Mouse (Mus musculus): ENCODE results near the gene Rbm48. TPM values are rescaled to one million over a fixed set of nuclear protein-coding genes. Genes with fewer than 3 reads are reported as not detected.
A peak's percentile ranks its signal among the peaks of the same experiment; 100 is the strongest.
"Not testable (repeated sequence)": the region's sequence is repeated elsewhere in the genome, so short reads cannot be mapped to it uniquely, and the experiment has no call there.

Gene Rbm48
- 10 to 100 TPM; 11.2 to 14.1 TPM for total RNA-seq (2021)
- long read RNA-seq, experiment 1, transcript Rbm48-201 (5 exons, 2,368 nt), result major isoform, 10 of 12 reads
- long read RNA-seq, experiment 1, partial matches to known transcripts, result 0 of 12 reads
- long read RNA-seq, experiment 1, other reads (novel, unspliced or antisense), result 2 of 12 reads
- long read RNA-seq, experiment 2, transcript Rbm48-201 (5 exons, 2,368 nt), result major isoform, 8 of 11 reads
- long read RNA-seq, experiment 2, partial matches to known transcripts, result 1 of 11 reads
- long read RNA-seq, experiment 2, other reads (novel, unspliced or antisense), result 2 of 11 reads

DNA sequence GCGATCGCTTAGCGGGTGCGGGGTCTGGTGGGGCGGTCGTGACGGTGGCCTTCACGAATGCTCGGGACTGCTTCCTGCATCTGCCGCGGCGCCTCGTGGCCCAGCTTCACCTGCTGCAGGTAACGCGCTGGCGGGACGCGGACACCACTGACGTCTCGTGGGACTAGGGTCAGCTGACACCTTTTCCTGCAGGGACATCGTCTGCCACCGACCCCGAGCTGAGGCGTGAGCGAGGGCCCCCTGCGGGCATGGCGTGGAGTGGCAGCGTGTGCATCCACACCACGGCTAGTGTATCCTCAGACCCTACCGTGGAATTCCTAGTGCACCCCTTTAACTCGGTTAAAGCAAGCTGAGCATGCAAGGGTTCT is at the start of gene Rbm48:
Gene Rbm48 (minus strand): TSS at position 187 of the 368 bp plus-strand sequence.
- peak; percentile 82 to 85 for DNase-seq (ENCODE audit: low spot score in 2 of 2)
- Histone ChIP-seq H3K4me3 (peak within 1 kb of the TSS; percentile 99), H3K27ac (peak within 1 kb of the TSS; percentile 97)
- TF ChIP-seq CTCF (conservative IDR thresholded peaks at IDR 0.05), result peak; percentile 78

- no peak for DNase-seq (ENCODE audit: low spot score in 2 of 2)
- Histone ChIP-seq H3K27ac (no peak overlapping the region), H3K4me3 (no peak overlapping the region)
- no peak for TF ChIP-seq CTCF (conservative IDR thresholded peaks at IDR 0.05)
Observed at GRCm38 (mm10) chr5:3645326-3645725, 48.9 kb upstream of the Rbm48 start.

GRCm38 (mm10) chr5:3644621-3645020 is 48.2 kb upstream of the Rbm48 start:
- Histone ChIP-seq H3K4me3 (no peak overlapping the region), H3K27ac (no peak overlapping the region)
- no peak for TF ChIP-seq CTCF (conservative IDR thresholded peaks at IDR 0.05)
- no peak for DNase-seq (ENCODE audit: low spot score in 2 of 2)

- no peak overlapping the region for H3K4me3 ChIP-seq
- no peak for TF ChIP-seq CTCF (conservative IDR thresholded peaks at IDR 0.05)
- no peak for DNase-seq (ENCODE audit: low spot score in 2 of 2)
Observed at GRCm38 (mm10) chr5:3635286-3635685, 38.9 kb upstream of the Rbm48 start.

GRCm38 (mm10) chr5:3633951-3634350 is 37.6 kb upstream of the Rbm48 start:
- Histone ChIP-seq H3K27ac (no peak overlapping the region), H3K4me3 (no peak overlapping the region)
- peak; percentile 79 for TF ChIP-seq CTCF (conservative IDR thresholded peaks at IDR 0.05)
- no peak for DNase-seq (ENCODE audit: low spot score in 2 of 2)

More at GRCm38 (mm10) chr5:3635286-3635685, 38.9 kb upstream of the Rbm48 start:
- H3K27ac ChIP-seq, result no peak overlapping the region

DNA sequence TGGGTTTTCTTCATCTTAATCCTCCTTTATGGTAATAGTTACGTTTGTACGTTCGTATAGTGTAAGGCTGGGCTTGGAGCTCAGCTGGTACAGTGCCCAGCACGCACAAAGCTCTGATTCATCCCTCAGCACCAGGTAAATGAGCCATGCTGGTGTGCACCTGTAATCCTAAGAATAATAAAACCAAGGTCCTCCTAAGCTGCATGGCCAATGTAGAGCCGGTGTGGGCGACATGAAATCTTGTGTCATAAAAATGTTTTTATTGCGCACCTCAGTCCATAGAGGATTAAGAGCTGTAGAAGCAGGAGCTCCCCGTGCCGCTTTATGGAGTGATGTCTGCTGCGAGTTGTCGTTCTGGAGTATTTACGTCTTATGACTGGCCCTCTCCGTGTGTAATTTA is 36.9 kb upstream of the Rbm48 start:
- DNase-seq (ENCODE audit: low spot score in 2 of 2), result no peak
- Histone ChIP-seq H3K4me3 (no peak overlapping the region), H3K27ac (no peak overlapping the region)
- no peak for TF ChIP-seq CTCF (conservative IDR thresholded peaks at IDR 0.05)

DNA sequence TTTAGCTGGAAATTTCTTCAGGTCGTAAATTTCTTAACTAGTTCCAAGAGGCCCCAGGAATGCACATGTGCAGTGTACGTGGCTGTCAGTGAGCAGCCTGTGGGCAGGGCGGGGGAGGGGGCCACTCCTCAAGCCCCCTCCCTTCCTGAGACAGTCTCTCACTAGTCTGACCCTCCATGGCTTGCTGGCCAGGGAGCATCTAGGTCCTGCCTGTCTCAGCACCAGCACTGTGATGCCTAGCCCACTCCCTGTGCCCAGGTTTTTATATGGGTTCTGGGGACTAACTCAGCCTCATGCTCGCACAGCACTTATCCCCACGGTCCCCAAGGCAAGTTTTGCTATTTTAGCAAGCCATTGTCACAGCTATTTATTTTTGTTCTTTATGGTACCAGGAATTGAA is 35.9 kb upstream of the Rbm48 start:
- TF ChIP-seq CTCF (conservative IDR thresholded peaks at IDR 0.05), result no peak
- H3K27ac ChIP-seq, result no peak overlapping the region
- no peak for DNase-seq (ENCODE audit: low spot score in 2 of 2)

DNA sequence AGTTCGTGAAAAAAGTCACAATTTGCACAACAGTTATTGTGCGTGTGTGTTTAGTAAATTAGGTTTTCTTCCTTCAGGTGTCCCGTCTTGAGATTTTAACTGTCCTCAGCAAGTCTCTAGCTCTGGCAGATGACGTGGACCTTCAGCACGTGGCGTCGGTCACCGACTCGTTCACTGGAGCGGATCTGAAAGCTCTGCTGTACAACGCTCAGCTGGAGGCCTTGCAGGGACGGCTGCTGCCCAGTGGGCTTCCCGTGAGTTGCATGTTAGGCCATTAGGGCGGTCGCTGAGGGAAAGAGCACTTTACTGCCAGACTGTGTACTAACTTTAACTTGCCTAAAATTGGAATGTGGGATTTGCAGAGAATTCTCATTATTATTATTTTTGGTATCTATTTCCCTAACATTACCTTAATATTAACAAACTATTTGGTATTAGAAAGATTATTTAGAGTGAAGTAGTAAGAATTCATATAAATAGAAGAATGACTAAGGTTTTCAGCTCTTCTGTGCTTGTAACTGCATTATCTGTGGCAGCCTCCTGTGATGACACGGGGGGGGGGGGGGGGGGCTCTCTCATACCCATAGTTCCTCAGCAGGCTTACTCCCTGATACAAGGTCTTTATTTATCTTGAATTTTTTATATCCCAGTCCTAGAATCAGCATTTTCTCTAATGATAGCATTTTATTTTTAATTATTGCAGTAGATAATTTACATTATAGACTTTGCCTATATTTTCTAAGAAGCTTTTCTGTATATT is 35.3 kb upstream of the Rbm48 start:
- Histone ChIP-seq H3K27ac (no peak overlapping the region), H3K4me3 (no peak overlapping the region)
- no peak for TF ChIP-seq CTCF (conservative IDR thresholded peaks at IDR 0.05)
- no peak for DNase-seq (ENCODE audit: low spot score in 2 of 2)

More for the DNA sequence above, 35.9 kb upstream of the Rbm48 start:
- H3K4me3 ChIP-seq, result no peak overlapping the region

DNA sequence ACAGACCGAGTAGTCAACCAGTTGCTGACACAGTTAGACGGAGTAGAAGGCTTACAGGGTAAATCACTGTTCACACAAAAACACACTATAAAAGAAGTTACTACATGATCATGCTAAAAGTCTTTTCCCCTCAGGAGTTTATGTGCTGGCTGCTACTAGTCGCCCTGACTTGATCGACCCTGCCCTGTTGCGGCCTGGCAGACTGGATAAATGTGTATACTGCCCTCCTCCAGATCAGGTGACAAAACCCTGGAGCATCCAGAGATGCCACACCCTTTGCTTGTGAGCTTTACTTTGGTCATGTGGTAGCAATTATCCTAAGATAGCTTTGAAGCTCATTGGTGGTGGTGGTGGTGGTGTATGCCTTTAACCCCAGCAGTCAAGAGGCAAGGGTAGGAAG is 33.7 kb upstream of the Rbm48 start:
- no peak overlapping the region for H3K27ac ChIP-seq
- no peak for DNase-seq (ENCODE audit: low spot score in 2 of 2)
- no peak for TF ChIP-seq CTCF (conservative IDR thresholded peaks at IDR 0.05)
- no peak overlapping the region for H3K4me3 ChIP-seq

DNA sequence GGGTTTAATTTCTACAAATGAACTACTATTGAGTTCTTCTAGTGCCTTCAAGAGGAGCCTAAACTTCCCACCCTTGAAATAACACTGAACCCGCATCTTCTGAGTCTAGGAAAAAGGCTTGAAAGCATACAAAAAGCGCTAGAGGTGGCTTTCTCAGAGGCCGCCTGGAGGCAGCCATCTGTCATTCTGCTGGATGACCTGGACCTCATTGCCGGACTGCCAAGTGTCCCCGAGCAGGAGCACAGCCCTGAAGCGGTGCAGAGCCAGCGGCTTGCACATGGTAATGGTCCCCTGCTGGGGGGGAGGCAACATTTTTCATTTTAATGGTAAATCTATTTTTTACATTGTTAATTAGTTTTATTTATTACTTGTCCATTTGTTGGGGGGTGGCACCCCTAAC is 24.1 kb upstream of the Rbm48 start:
- DNase-seq (ENCODE audit: low spot score in 2 of 2), result no peak
- Histone ChIP-seq H3K27ac (no peak overlapping the region), H3K4me3 (no peak overlapping the region)
- no peak for TF ChIP-seq CTCF (conservative IDR thresholded peaks at IDR 0.05)

- DNase-seq (ENCODE audit: low spot score in 2 of 2); H3K27ac ChIP-seq; H3K4me3 ChIP-seq: not testable (repeated sequence)
- peak; percentile 54 for TF ChIP-seq CTCF (conservative IDR thresholded peaks at IDR 0.05)
Observed at GRCm38 (mm10) chr5:3611835-3612234, 15.4 kb upstream of the Rbm48 start.

DNA sequence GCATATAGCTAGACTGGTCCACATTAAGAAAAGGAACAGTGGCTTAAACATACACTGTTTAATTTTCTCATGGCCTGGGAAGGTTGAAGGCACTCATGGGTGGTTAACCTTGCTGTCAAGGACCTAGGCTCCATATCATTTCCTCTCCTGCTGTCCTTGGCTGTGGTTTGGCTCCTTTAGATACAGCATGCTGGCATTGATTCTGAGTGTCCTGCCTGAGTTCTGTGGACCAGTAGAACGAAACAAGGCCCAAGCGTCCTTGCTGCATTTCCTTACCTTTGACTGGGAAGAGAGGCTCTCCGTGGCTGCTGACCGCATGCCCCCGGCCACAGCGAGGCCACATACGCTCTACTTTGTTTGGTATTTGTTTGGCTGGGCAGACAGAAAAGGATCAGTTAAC is 12.9 kb upstream of the Rbm48 start:
- Histone ChIP-seq H3K4me3 (no peak overlapping the region), H3K27ac (no peak overlapping the region)
- TF ChIP-seq CTCF (conservative IDR thresholded peaks at IDR 0.05), result no peak
- DNase-seq (ENCODE audit: low spot score in 2 of 2), result no peak

DNA sequence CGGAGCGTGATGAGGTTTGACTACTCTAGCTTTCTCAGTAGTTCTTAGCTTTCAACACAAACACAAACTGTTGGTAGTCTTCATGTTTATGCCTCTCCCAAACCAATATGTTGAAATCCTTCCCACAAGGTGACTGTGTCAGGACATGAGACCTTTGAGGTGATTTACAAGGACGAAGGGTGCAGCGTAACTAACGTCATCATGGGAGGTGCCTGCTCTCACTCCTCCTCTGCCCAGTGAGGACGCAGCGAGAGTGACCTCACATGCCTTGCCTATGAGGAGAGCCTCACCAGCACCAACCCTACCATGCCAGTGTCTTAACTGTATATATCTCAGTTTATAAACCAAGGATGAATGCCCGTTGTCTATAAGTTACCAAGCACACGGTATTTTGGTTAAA is 10.7 kb upstream of the Rbm48 start:
- Histone ChIP-seq H3K4me3 (no peak overlapping the region), H3K27ac (no peak overlapping the region)
- TF ChIP-seq CTCF (conservative IDR thresholded peaks at IDR 0.05), result no peak
- no peak for DNase-seq (ENCODE audit: low spot score in 2 of 2)

DNA sequence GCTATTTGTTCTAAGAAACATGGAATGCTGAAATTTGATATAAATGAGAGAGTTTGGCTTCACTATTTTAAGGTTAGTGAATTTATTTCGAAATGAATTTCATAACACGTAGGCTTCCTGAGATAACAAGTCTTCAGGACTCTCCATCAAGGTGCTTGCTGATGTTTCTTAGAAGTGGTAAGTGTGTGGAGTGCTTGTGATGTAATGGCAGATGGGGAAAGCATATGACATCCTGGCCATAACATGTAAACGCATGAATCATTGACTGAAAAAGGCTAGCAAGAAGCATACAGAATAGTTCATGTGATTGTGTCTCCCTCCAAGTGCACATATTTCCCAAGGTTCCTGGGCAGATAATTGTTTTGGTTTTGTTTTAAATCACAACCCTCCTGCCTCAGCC is 4.4 kb upstream of the Rbm48 start:
- DNase-seq (ENCODE audit: low spot score in 2 of 2), result no peak
- TF ChIP-seq CTCF (conservative IDR thresholded peaks at IDR 0.05), result no peak
- H3K27ac ChIP-seq, result no peak overlapping the region
- no peak overlapping the region for H3K4me3 ChIP-seq
